Mouse (Mus musculus): ENCODE results near the gene Pcdh9. TPM values are rescaled to one million over a fixed set of nuclear protein-coding genes. Genes with fewer than 3 reads are reported as not detected.
A peak's percentile ranks its signal among the peaks of the same experiment; 100 is the strongest.

Pcdh9 gene
- polyA plus RNA-seq (2015; fragmentation: Nextera tagmentation; extraction: Ambion mirVana): 8.5 and 9.7 TPM in 2 replicates

- Histone ChIP-seq H3K9me3 (ENCODE audit: control insufficient read depth, low read length) (no peaks in the 10 kb centered on the region), H3K4me1 (replicated peaks; ENCODE audit: control insufficient read depth, insufficient read depth, low read length) (peaks cover 19% of the 10 kb centered on the region), H3K9ac (ENCODE audit: low read length) (peak within 1 kb of the TSS; percentile 67), H3K4me2 (ENCODE audit: low read depth, low read length) (peak within 1 kb of the TSS; percentile 95), H3K27ac (ENCODE audit: low read length) (peak within 1 kb of the TSS; percentile 51), H3K36me3 (ENCODE audit: control insufficient read depth, insufficient read depth, low read length) (no peaks in the 10 kb centered on the region), H3K27me3 (ENCODE audit: control insufficient read depth, insufficient read depth, low read depth, low read length) (no peaks in the 10 kb centered on the region), H3K4me3 (ENCODE audit: low read length) (peak within 1 kb of the TSS; percentile 61)
- ATAC-seq (ENCODE audit: low read depth): peak; percentile 99
- 0% methylated on average over 49 of the region's 50 CpGs for WGBS
Observed at GRCm38 (mm10) chr14:93890519-93891370, at the start of gene Pcdh9. TSS of gene Pcdh9 (minus strand) at chr14:93890679.

- Histone ChIP-seq H3K27me3 (ENCODE audit: control insufficient read depth, insufficient read depth, low read depth, low read length) (no peaks in the 10 kb centered on the region), H3K9me3 (ENCODE audit: control insufficient read depth, low read length) (no peaks in the 10 kb centered on the region), H3K36me3 (ENCODE audit: control insufficient read depth, insufficient read depth, low read length) (no peaks in the 10 kb centered on the region), H3K4me1 (replicated peaks; ENCODE audit: control insufficient read depth, insufficient read depth, low read length) (no peaks in the 10 kb centered on the region), H3K9ac (ENCODE audit: low read length) (no peak overlapping the region), H3K4me2 (ENCODE audit: low read depth, low read length) (no peak overlapping the region), H3K4me3 (ENCODE audit: low read length) (no peak overlapping the region), H3K27ac (ENCODE audit: low read length) (no peak overlapping the region)
- peak; percentile 65 for ATAC-seq (ENCODE audit: low read depth)
- WGBS: 39% methylated on average over 1 of the region's 1 CpGs
Observed at GRCm38 (mm10) chr14:93906928-93907327, 16.4 kb upstream of the Pcdh9 start.

DNA sequence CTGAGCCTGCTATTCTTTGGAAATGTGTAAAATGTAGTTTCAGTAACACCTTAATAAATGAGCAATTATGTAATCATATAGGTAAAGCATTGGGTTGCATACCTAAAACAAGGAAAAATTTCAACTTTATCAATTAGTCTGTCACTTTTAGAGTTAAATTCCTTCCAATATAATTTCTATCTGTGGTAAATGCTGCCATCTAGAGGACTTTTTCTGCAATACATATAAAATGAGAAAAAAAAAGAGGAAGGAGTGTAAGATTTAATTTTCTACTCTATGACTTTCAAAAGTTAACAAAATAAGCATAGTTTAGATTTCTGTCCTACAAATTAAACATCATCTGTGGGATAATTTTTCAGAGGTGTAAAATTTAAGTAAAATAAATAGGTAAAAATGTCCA is 8.1 kb upstream of the Pcdh9 start:
- H3K36me3 ChIP-seq (ENCODE audit: control insufficient read depth, insufficient read depth, low read length): no peaks in the 10 kb centered on the region
- H3K9ac ChIP-seq (ENCODE audit: low read length): no peak overlapping the region
- H3K27me3 ChIP-seq (ENCODE audit: control insufficient read depth, insufficient read depth, low read depth, low read length): no peaks in the 10 kb centered on the region
- no peak for ATAC-seq (ENCODE audit: low read depth)
- H3K4me2 ChIP-seq (ENCODE audit: low read depth, low read length): no peak overlapping the region
- no peaks in the 10 kb centered on the region for H3K9me3 ChIP-seq (ENCODE audit: control insufficient read depth, low read length)
- H3K4me3 ChIP-seq (ENCODE audit: low read length): no peak overlapping the region
- no peak overlapping the region for H3K27ac ChIP-seq (ENCODE audit: low read length)
- H3K4me1 ChIP-seq (replicated peaks; ENCODE audit: control insufficient read depth, insufficient read depth, low read length): no peaks in the 10 kb centered on the region

GRCm38 (mm10) chr14:93895131-93895530 is 4.7 kb upstream of the Pcdh9 start:
- Histone ChIP-seq H3K4me3 (ENCODE audit: low read length) (no peak overlapping the region), H3K27ac (ENCODE audit: low read length) (no peak overlapping the region), H3K9me3 (ENCODE audit: control insufficient read depth, low read length) (no peaks in the 10 kb centered on the region), H3K27me3 (ENCODE audit: control insufficient read depth, insufficient read depth, low read depth, low read length) (no peaks in the 10 kb centered on the region), H3K4me1 (replicated peaks; ENCODE audit: control insufficient read depth, insufficient read depth, low read length) (peaks cover 6% of the 10 kb centered on the region; the same call in 1 of the 2 replicates), H3K4me2 (ENCODE audit: low read depth, low read length) (no peak overlapping the region), H3K9ac (ENCODE audit: low read length) (no peak overlapping the region), H3K36me3 (ENCODE audit: control insufficient read depth, insufficient read depth, low read length) (no peaks in the 10 kb centered on the region)
- WGBS: 86% methylated on average over 3 of the region's 3 CpGs
- no peak for ATAC-seq (ENCODE audit: low read depth)

DNA sequence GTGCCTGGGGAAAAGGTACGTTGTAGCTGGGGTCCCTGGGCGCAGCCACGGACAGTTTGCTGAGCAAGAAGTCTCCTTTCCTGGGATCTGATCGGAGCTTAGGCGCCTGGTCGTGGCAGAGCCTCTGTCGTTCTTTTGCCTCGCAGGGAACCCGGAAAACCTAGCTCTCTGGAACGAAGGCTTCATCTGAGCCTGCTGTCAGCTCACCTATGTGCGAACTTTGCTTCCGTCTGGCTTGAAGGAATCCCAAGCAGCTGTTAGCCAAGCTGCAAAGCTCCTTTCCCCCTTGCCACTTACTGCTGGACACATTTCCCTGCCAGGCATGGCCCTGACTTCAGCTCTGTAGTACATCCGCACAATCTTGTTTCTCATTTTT is 880 bp upstream of the Pcdh9 start:
- H3K9me3 ChIP-seq (ENCODE audit: control insufficient read depth, low read length): no peaks in the 10 kb centered on the region
- H3K9ac ChIP-seq (ENCODE audit: low read length): peak overlapping the region; percentile 67
- no peaks in the 10 kb centered on the region for H3K27me3 ChIP-seq (ENCODE audit: control insufficient read depth, insufficient read depth, low read depth, low read length)
- no peaks in the 10 kb centered on the region for H3K36me3 ChIP-seq (ENCODE audit: control insufficient read depth, insufficient read depth, low read length)
- peak overlapping the region; percentile 95 for H3K4me2 ChIP-seq (ENCODE audit: low read depth, low read length)
- no peak; the same call in 1 of the 2 replicates for ATAC-seq (ENCODE audit: low read depth)
- WGBS: 2% methylated on average over 13 of the region's 13 CpGs
- H3K27ac ChIP-seq (ENCODE audit: low read length): peak overlapping the region; percentile 51
- peaks cover 15% of the 10 kb centered on the region for H3K4me1 ChIP-seq (replicated peaks; ENCODE audit: control insufficient read depth, insufficient read depth, low read length)
- peak overlapping the region; percentile 61 for H3K4me3 ChIP-seq (ENCODE audit: low read length)

GRCm38 (mm10) chr14:93889839-93890518 is 500 bp downstream of the Pcdh9 start:
- H3K4me2 ChIP-seq (ENCODE audit: low read depth, low read length): peak overlapping the region; percentile 95
- H3K27ac ChIP-seq (ENCODE audit: low read length): no peak overlapping the region; the same call in 1 of the 2 replicates
- H3K9ac ChIP-seq (ENCODE audit: low read length): peak overlapping the region; percentile 16

GRCm38 (mm10) chr14:93889231-93889630 is 1.2 kb downstream of the Pcdh9 start:
- 15% methylated on average over 6 of the region's 6 CpGs for WGBS
- peaks cover 22% of the 10 kb centered on the region for H3K4me1 ChIP-seq (replicated peaks; ENCODE audit: control insufficient read depth, insufficient read depth, low read length)
- no peak overlapping the region for H3K9ac ChIP-seq (ENCODE audit: low read length)

More at GRCm38 (mm10) chr14:93889839-93890518, 500 bp downstream of the Pcdh9 start:
- Histone ChIP-seq H3K27me3 (ENCODE audit: control insufficient read depth, insufficient read depth, low read depth, low read length) (no peaks in the 10 kb centered on the region), H3K4me1 (replicated peaks; ENCODE audit: control insufficient read depth, insufficient read depth, low read length) (peaks cover 19% of the 10 kb centered on the region), H3K4me3 (ENCODE audit: low read length) (peak overlapping the region; percentile 61), H3K9me3 (ENCODE audit: control insufficient read depth, low read length) (no peaks in the 10 kb centered on the region), H3K36me3 (ENCODE audit: control insufficient read depth, insufficient read depth, low read length) (no peaks in the 10 kb centered on the region)
- WGBS: 1% methylated on average over 20 of the region's 20 CpGs
- peak; percentile 5; the same call in 1 of the 2 replicates for ATAC-seq (ENCODE audit: low read depth)

GRCm38 (mm10) chr14:93888346-93888745 is 2.1 kb downstream of the Pcdh9 start:
- Histone ChIP-seq H3K27ac (ENCODE audit: low read length) (no peak overlapping the region), H3K4me2 (ENCODE audit: low read depth, low read length) (no peak overlapping the region), H3K4me3 (ENCODE audit: low read length) (no peak overlapping the region), H3K9ac (ENCODE audit: low read length) (no peak overlapping the region), H3K27me3 (ENCODE audit: control insufficient read depth, insufficient read depth, low read depth, low read length) (no peaks in the 10 kb centered on the region), H3K4me1 (replicated peaks; ENCODE audit: control insufficient read depth, insufficient read depth, low read length) (peaks cover 22% of the 10 kb centered on the region), H3K9me3 (ENCODE audit: control insufficient read depth, low read length) (no peaks in the 10 kb centered on the region), H3K36me3 (ENCODE audit: control insufficient read depth, insufficient read depth, low read length) (no peaks in the 10 kb centered on the region)
- 65% methylated on average over 5 of the region's 5 CpGs for WGBS
- ATAC-seq (ENCODE audit: low read depth): no peak

More at GRCm38 (mm10) chr14:93889231-93889630, 1.2 kb downstream of the Pcdh9 start:
- H3K27ac ChIP-seq (ENCODE audit: low read length): no peak overlapping the region
- ATAC-seq (ENCODE audit: low read depth): no peak
- no peaks in the 10 kb centered on the region for H3K27me3 ChIP-seq (ENCODE audit: control insufficient read depth, insufficient read depth, low read depth, low read length)
- H3K4me2 ChIP-seq (ENCODE audit: low read depth, low read length): peak overlapping the region; percentile 95
- no peaks in the 10 kb centered on the region for H3K9me3 ChIP-seq (ENCODE audit: control insufficient read depth, low read length)
- no peaks in the 10 kb centered on the region for H3K36me3 ChIP-seq (ENCODE audit: control insufficient read depth, insufficient read depth, low read length)
- H3K4me3 ChIP-seq (ENCODE audit: low read length): peak overlapping the region; percentile 61

- Histone ChIP-seq H3K27me3 (ENCODE audit: control insufficient read depth, insufficient read depth, low read depth, low read length) (no peaks in the 10 kb centered on the region), H3K4me2 (ENCODE audit: low read depth, low read length) (no peak overlapping the region), H3K4me3 (ENCODE audit: low read length) (no peak overlapping the region), H3K4me1 (replicated peaks; ENCODE audit: control insufficient read depth, insufficient read depth, low read length) (peaks cover 22% of the 10 kb centered on the region), H3K36me3 (ENCODE audit: control insufficient read depth, insufficient read depth, low read length) (no peaks in the 10 kb centered on the region), H3K9ac (ENCODE audit: low read length) (no peak overlapping the region), H3K27ac (ENCODE audit: low read length) (no peak overlapping the region), H3K9me3 (ENCODE audit: control insufficient read depth, low read length) (no peaks in the 10 kb centered on the region)
- no peak for ATAC-seq (ENCODE audit: low read depth)
- WGBS: 62% methylated on average over 7 of the region's 7 CpGs
Observed at GRCm38 (mm10) chr14:93887066-93887465, 3.4 kb downstream of the Pcdh9 start.

All from lung, embryonic 16.5 days (tissue).